Mouse (Mus musculus) left cerebral cortex, adult 2 months (tissue): ENCODE results near the gene Shroom1. TPM values are rescaled to one million over a fixed set of nuclear protein-coding genes. Genes with fewer than 3 reads are reported as not detected.

ENCODE experiments used
- DNase-seq, 2 experiments: peaks; one replicate each; pipeline ENCODE4 v3.0.0; 2021 to 2022; ENCODE audit warnings: low spot score in 2 of 2, mixed read lengths in 1 of 2; ENCODE audit errors: extremely low spot score in 1 of 2
- H3K27ac ChIP-seq: fragments of 200-600 bp; 2 replicates; pipeline ENCODE4 v1.8.1; 2022
- H3K4me3 ChIP-seq: fragments of 200-600 bp; 2 replicates; pipeline ENCODE4 v1.8.1; 2022
- CTCF ChIP-seq: fragments of 200-600 bp; IDR thresholded peaks from 2 replicates; pipeline ENCODE4 v1.8.1; 2022; ENCODE audit warnings: antibody characterized with exemption, mild to moderate bottlenecking, moderate library complexity
- intact Hi-C: fragments of 180-260 bp; cut with DNase I; formaldehyde crosslinking; loops from one replicate; pipeline ENCODE4 v1.15.1; 2025
- total RNA-seq, 2 experiments: library from RNA; stranded (reverse); gene quantifications; 2 replicates each; pipeline ENCODE4 v1.2.3; 2021

The Shroom1 gene
- total RNA-seq, 2 experiments from 2014 or later, result 5.4 to 6.3 TPM

GRCm38 (mm10) chr11:53485719-53486118 is 28.7 kb downstream of the Shroom1 start:
- intact Hi-C loops, result no loop called here
- Histone ChIP-seq H3K4me3 (no peak overlapping the region), H3K27ac (no peak overlapping the region)
- peak; percentile 64 for TF ChIP-seq CTCF
- DNase-seq, result no peak

GRCm38 (mm10) chr11:53486351-53486750 is 29.3 kb downstream of the Shroom1 start:
- Histone ChIP-seq H3K4me3 (no peak overlapping the region), H3K27ac (no peak overlapping the region)
- TF ChIP-seq CTCF, result no peak
- intact Hi-C loops, result no loop called here
- no peak for DNase-seq

- Histone ChIP-seq H3K27ac (peak overlapping the region; percentile 73), H3K4me3 (peak overlapping the region; percentile 42)
- peak; percentile 34 to 35 for DNase-seq
- intact Hi-C loops, result no loop called here
- no peak for TF ChIP-seq CTCF
Measured at GRCm38 (mm10) chr11:53486822-53487594, 30.0 kb downstream of the Shroom1 start.

- intact Hi-C loops, result no loop called here
- no peak; the same call in none of the 2 replicates for TF ChIP-seq CTCF
- no peak for DNase-seq
- H3K4me3 ChIP-seq, result no peak overlapping the region
- no peak overlapping the region for H3K27ac ChIP-seq
Measured at GRCm38 (mm10) chr11:53489007-53489406, 32.0 kb downstream of the Shroom1 start.

- Histone ChIP-seq H3K27ac (no peak overlapping the region), H3K4me3 (no peak overlapping the region)
- DNase-seq, result no peak
- intact Hi-C loops, result no loop called here
- TF ChIP-seq CTCF, result no peak
Measured at GRCm38 (mm10) chr11:53489421-53489820, 32.4 kb downstream of the Shroom1 start.

- Histone ChIP-seq H3K27ac (peak overlapping the region; percentile 64; the same call in 1 of the 2 replicates), H3K4me3 (no peak overlapping the region)
- intact Hi-C loops, result no loop called here
- DNase-seq, result no peak
- no peak for TF ChIP-seq CTCF
Measured at GRCm38 (mm10) chr11:53491954-53492401, 35.0 kb downstream of the Shroom1 start.

GRCm38 (mm10) chr11:53493243-53493955 is 36.4 kb downstream of the Shroom1 start:
- H3K4me3 ChIP-seq, result no peak overlapping the region
- H3K27ac ChIP-seq, result no peak overlapping the region
- TF ChIP-seq CTCF, result no peak
- DNase-seq, result no peak
- intact Hi-C loops, result no loop called here

GRCm38 (mm10) chr11:53495417-53495816 is 38.4 kb downstream of the Shroom1 start:
- intact Hi-C loops, result no loop called here
- no peak for TF ChIP-seq CTCF
- peak overlapping the region; percentile 50 for H3K27ac ChIP-seq
- no peak for DNase-seq
- H3K4me3 ChIP-seq, result no peak overlapping the region

DNA sequence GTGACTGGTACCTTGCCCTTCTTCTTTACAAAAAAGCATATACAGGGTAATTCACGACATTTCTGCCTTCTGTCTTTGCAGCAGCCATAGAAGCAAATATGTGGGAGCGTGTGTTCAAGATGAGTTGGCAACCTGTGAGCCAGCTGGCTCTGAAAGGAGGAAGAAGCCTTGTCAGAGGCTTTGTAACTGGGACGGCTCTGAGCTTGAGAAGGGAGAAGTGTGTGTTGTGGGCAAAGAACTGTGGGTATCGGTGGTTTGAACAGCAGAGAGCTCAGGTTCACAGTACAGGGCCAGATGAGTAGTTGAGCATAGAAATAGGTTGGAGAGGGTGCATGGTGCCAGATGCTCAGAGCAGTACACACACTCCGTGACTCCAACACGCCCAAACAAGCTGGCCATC is 39.9 kb downstream of the Shroom1 start:
- Histone ChIP-seq H3K27ac (peak overlapping the region; percentile 50), H3K4me3 (no peak overlapping the region)
- intact Hi-C loops, result loop anchor here (2.0 kb wide), 2 partner anchors 24 to 26 kb away; partner anchors contain the start of gene Gm9837
- TF ChIP-seq CTCF, result no peak
- DNase-seq, result peak; percentile 48 to 51

- Histone ChIP-seq H3K4me3 (no peak overlapping the region), H3K27ac (no peak overlapping the region)
- intact Hi-C loops, result no loop called here
- TF ChIP-seq CTCF, result no peak
- no peak for DNase-seq
Measured at GRCm38 (mm10) chr11:53500569-53500968, 43.6 kb downstream of the Shroom1 start.

DNA sequence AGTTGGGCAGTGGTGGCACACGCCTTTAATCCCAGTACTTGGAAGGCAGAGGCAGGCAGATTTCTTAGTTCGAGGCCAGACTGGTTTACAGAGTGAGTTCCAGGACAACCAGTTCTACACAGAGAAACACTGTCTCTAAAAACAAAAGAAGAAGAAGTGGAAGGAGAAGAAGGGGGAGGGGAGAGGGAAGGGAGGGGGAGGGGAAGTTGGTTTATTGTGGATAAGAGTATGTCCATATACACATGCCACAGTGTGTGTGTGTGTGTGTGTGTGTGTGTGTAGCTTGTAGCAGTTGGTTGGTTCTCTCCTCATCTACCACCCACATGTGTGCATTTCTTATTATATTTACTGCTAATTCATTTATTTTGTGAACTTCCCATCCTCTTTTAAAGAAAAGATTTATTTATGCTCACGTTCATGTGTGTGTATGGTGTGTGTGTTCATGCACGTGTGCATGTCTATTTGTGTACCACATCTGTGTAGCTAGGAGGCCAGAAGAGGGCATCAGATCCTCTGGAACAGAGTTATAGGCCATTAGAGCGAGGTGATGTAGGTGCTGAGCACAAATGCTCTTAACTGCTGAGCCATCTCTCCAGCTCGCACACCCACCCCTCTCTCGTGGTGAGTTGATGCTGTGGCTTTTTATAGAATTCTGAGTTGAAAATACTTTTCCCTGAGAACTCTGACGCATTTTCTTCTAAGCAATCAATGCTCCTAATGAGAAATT is 45.2 kb downstream of the Shroom1 start:
- TF ChIP-seq CTCF, result peak; percentile 10
- DNase-seq, result peak in 1 of 2 experiments; percentile 47
- Histone ChIP-seq H3K27ac (no peak overlapping the region; the same call in 1 of the 2 replicates), H3K4me3 (no peak overlapping the region)
- intact Hi-C loops, result no loop called here

GRCm38 (mm10) chr11:53503738-53504137 is 46.7 kb downstream of the Shroom1 start:
- intact Hi-C loops, result no loop called here
- no peak for DNase-seq
- no peak overlapping the region for H3K4me3 ChIP-seq

More at GRCm38 (mm10) chr11:53503738-53504137, 46.7 kb downstream of the Shroom1 start:
- H3K27ac ChIP-seq, result no peak overlapping the region
- no peak for TF ChIP-seq CTCF
